Mouse (Mus musculus) lung, postnatal 10 days (tissue): ENCODE data around the gene Pym1.

ENCODE experiments used
- DNase-seq: peaks from one replicate; pipeline ENCODE4 v3.0.0; 2021

Pym1 gene

GRCm38 (mm10) chr10:128806086-128806485, 58.4 kb downstream of the Pym1 start:
- no peak for DNase-seq

GRCm38 (mm10) chr10:128807018-128807417, 59.3 kb downstream of the Pym1 start:
- no peak for DNase-seq
